23 mouse cellular contexts compared by ENCODE assay signal in the genomic region with DNA sequence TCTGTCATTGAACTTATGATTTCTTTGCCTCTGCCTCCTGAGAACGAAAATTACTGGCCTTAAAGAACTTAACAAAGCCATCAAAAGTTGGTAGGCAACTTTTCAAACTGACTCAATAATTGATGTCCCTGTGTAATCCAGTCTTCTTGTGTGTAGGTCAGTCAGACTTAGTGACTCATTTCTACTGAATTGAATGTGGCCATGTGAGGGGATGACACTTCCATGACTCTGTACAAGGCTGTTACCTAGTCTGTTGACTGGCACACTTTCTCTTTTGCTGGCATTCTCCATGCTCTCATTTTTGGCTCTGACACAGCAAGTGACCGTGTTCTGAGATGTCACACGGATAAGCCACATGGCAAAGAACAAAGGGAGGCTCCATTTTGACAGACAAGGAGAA. TPM values are rescaled to one million over a fixed set of nuclear protein-coding genes. Genes with fewer than 3 reads are reported as not detected.
A peak's percentile ranks its signal among the peaks of the same experiment; 100 is the strongest.
DNase-seq lines count a peak whose midpoint lies in the region; TF ChIP-seq lines count a peak whose summit lies in the region.
"Had no signal": no experiment of that assay in that cellular context is flagged by ENCODE, and none has a peak within 500 bp of the region (broad histone marks: within the 10 kb centered on the region; RNA-seq: fewer than 3 reads in every experiment).

No protein-coding gene starts in this region.

- no peak for TF ChIP-seq POLR2A in cerebellum, adult 2 months (IDR thresholded peaks at IDR 0.05; ENCODE audit: borderline replicate concordance, insufficient read depth, low read length)

- H3K27ac ChIP-seq in cerebellum, adult 2 months (ENCODE audit: insufficient read depth, low read length): no peak overlapping the region
- H3K27ac ChIP-seq: embryonic facial prominence, embryonic 13.5 days; forebrain, embryonic 13.5 days; gastrocnemius, adult 2 months; heart, embryonic 10.5 days; hindbrain, embryonic 13.5 days; hindbrain, postnatal 0 days had no signal

- 43% methylated on average over 3 of the region's 3 CpGs for WGBS in cerebellum, adult 2 months

- H3K4me1 ChIP-seq in cerebellum, adult 2 months (ENCODE audit: control insufficient read depth, insufficient read depth, low read length): no peaks in the 10 kb centered on the region
- H3K4me1 ChIP-seq: embryonic facial prominence, embryonic 13.5 days; heart, embryonic 10.5 days; hindbrain, embryonic 13.5 days had no signal

- DNase-seq in cerebellum, postnatal 10 days: peak; percentile 9
- DNase-seq in cerebellum, adult 2 months: no peak
- peak; percentile 17 for DNase-seq in MN1 (ENCODE audit: low spot score)
- DNase-seq in adrenal gland, postnatal 10 days: peak; percentile 24
- DNase-seq in right cerebral cortex, postnatal 14 days: no peak
- no peak for DNase-seq in gastrocnemius, adult 18-20 months (ENCODE audit: low spot score)
- no peak for DNase-seq in layer of hippocampus, adult 8-10 months (ENCODE audit: low spot score in 2 of 2)
- DNase-seq: cerebellum, adult 11 months; cerebellum, adult 9-10 months; cerebellum, postnatal 36 days; forebrain, postnatal 0 days; gastrocnemius, adult 2 months; gastrocnemius, postnatal 36 days; heart, adult 11 months; heart, postnatal 10 days; heart, postnatal 4 days; kidney, adult 11 months had no signal

- no peaks in the 10 kb centered on the region for H3K27me3 ChIP-seq in cerebellum, adult 2 months (ENCODE audit: control insufficient read depth, insufficient read depth, low read length)
- H3K27me3 ChIP-seq: CH12.LX; embryonic facial prominence, embryonic 13.5 days; forebrain, embryonic 13.5 days; hindbrain, embryonic 13.5 days had no signal

- H3K4me3 ChIP-seq in cerebellum, adult 2 months (replicated peaks; ENCODE audit: insufficient read depth, low read depth, low read length): no peak overlapping the region
- H3K4me3 ChIP-seq: embryonic facial prominence, embryonic 13.5 days; forebrain, embryonic 13.5 days; gastrocnemius, adult 2 months; heart, embryonic 10.5 days; hindbrain, embryonic 13.5 days had no signal

- no peak for TF ChIP-seq CTCF in cerebellum, adult 2 months (IDR thresholded peaks at IDR 0.05; ENCODE audit: borderline replicate concordance, insufficient read depth, low read depth, low read length)

RNA-seq across cellular contexts. Expression of a gene that starts 54.3 kb away (rescaled TPM):
- polyA plus RNA-seq in cerebellum, adult 2 months (2012; rRNA removed): 357 and 409 TPM in 2 replicates
- total RNA-seq in adrenal gland, postnatal 10 days (2021): 100 to 1,000 TPM; 467 to 483 TPM
- 100 to 1,000 TPM; 188 to 204 TPM for total RNA-seq in gastrocnemius, adult 18-20 months (2021)
- total RNA-seq in layer of hippocampus, adult 8-10 months (2022): 100 to 1,000 TPM; 135 to 302 (median 244) TPM

Comparison
In these comparisons a context has a peak if more than half of its experiments do, and no peak if none do; other contexts are left out.
1. DNase-seq: peak in cerebellum, postnatal 10 days (2 of 2), MN1 (single experiment) and adrenal gland, postnatal 10 days (single experiment); none in cerebellum, adult 2 months (0 of 2), right cerebral cortex, postnatal 14 days (single experiment), gastrocnemius, adult 18-20 months (single experiment) and layer of hippocampus, adult 8-10 months (0 of 2).